7 mouse cellular contexts compared by ENCODE assay signal in genomic region chr2:66799676-66800249, GRCm38 (mm10). TPM values are rescaled to one million over a fixed set of nuclear protein-coding genes. Genes with fewer than 3 reads are reported as not detected.
DNase-seq lines count a peak whose midpoint lies in the region; ATAC-seq lines count a peak whose summit lies in the region.

No protein-coding gene starts in this region.

- ATAC-seq in megakaryocyte progenitor cell, adult 5-6 weeks (replicated peaks; ENCODE audit: poor library complexity): 0 out of 2 replicates have a peak, but pooled peaks have one; percentile 58
- ATAC-seq in erythroblast, adult 5-6 weeks (replicated peaks; ENCODE audit: low FRiP score, poor library complexity, severe bottlenecking): no peak

- DNase-seq in left cerebral cortex, adult 11 months (ENCODE audit: low spot score): peak; percentile 5
- no peak for DNase-seq in left cerebral cortex, adult 8-10 months (ENCODE audit: low spot score in 2 of 2)
- peak; percentile 16 for DNase-seq in R1 (ENCODE audit: low read depth, low spot score)
- peak; percentile 61 for DNase-seq in cerebellum, adult 9-10 months
- no peak for DNase-seq in spleen, postnatal 10 days (ENCODE audit: low spot score in 2 of 2)

RNA-seq across cellular contexts. Expression of gene Scn7a, which starts 15.0 kb away (rescaled TPM):
- total RNA-seq in left cerebral cortex, adult 8-10 months (2022): 1 to 10 TPM; 1.8 to 2.7 (median 2.2) TPM
- not detected in 2 replicates for total RNA-seq in megakaryocyte progenitor cell, adult 5-6 weeks (2015)
- not detected in 2 replicates for total RNA-seq in megakaryocyte progenitor cell, adult 5-6 weeks (2017)
- total RNA-seq in erythroblast, adult 5-6 weeks (2015; ENCODE audit: low replicate concordance): not detected in 2 replicates
- under 0.01 TPM in 1 of 2 replicates, not detected in the other for total RNA-seq in erythroblast, adult 5-6 weeks (2017; ENCODE audit: low replicate concordance)

Comparison
In these comparisons a context has a peak if more than half of its experiments do, and no peak if none do; other contexts are left out.
1. DNase-seq: peak in left cerebral cortex, adult 11 months (single experiment), R1 (single experiment) and cerebellum, adult 9-10 months (single experiment); none in left cerebral cortex, adult 8-10 months (0 of 2) and spleen, postnatal 10 days (0 of 2).